Mouse (Mus musculus): ENCODE data around the gene Dstyk.
"Not testable (repeated sequence)": the region's sequence is repeated elsewhere in the genome, so short reads cannot be mapped to it uniquely, and the experiment has no call there.

The Dstyk gene

GRCm38 (mm10) chr1:132437389-132437788, 20.0 kb downstream of the Dstyk start:
- DNase-seq = no peak

DNA sequence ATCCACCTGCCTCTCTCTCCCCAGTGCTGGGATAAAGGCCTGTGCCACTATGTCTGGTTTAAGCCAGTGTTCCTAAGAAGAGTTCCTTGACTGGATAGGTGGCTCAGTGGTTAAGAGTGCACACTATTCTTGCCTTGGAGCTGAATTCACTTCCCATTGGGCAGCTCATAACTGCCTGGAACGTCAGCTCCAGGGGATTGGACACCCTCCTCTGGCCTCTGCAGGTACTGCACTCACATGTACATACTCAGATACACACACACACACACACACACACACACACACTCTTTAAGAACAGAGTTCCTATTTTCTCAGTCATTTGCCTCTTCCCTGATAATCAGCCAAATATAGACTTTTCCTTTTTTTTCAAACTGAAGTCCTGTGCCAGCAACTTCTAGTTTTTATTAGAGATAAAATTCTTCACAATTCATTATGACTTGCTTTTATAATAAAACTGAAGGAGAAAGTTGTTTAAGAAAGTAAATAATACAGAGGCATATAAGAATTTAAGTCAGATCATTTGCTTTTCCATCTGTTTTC, 23.6 kb downstream of the Dstyk start:
- DNase-seq = peak; percentile 23

DNA sequence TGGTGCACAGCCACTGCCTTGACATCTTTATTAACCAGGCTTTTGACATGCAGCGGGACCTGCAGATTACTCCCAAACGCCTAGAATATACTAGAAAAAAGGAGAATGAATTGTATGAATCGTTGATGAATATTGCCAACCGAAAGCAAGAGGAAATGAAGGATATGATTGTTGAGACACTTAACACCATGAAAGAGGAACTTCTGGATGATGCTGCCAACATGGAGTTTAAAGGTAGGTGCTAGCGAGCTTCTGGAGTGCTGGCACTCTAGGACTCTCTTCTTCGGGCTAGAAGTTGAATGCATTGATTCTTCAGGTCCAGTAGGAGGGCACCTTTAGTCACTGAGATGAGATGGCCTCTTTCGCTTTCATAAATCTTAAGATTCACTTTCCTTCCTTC, 32.4 kb downstream of the Dstyk start:
- DNase-seq = no peak

GRCm38 (mm10) chr1:132464651-132465050, 47.3 kb downstream of the Dstyk start:
- no peak for DNase-seq

- peak; percentile 10 for DNase-seq
These were observed 51.6 kb downstream of the Dstyk start for GRCm38 (mm10) chr1:132468926-132469325.

DNA sequence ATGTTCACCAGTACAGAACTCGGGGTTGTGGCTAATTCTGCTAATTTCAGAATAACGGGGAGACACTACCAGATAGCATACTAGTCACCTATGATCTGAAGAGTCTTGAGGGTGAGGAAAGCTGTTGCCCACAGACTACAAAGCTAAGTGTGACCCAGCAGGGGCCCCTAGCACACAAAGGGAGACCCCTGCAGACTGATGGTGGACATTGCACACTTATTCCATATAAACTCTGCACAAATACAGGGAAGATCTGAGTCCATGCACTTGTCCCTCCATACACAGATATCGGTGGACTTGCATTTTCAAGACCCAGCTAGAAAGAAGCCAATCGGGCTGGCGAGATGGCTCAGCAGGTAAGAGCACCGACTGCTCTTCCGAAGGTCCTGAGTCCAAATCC, 52.2 kb downstream of the Dstyk start:
- DNase-seq = peak; percentile 16

DNA sequence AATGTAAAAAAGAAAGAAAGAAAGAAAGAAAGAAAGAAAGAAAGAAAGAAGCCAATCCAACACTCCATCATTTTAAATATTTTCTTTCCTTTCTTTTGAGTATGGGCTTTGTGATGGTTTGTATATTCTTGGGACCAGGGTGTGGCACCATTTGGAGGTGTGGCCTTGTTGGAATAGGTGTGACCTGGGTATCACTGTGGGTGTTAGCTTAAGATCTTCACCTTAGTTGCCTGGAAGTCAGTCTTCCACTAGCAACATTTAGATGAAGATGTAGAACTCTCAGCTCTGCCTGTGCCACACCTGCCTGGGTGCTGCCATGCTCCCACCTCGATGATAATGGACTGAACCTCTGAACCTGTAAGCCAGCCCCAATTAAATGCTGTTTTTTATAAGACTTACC, 52.7 kb downstream of the Dstyk start:
- DNase-seq = not testable (repeated sequence)

- no peak for DNase-seq
These were observed 53.7 kb downstream of the Dstyk start for GRCm38 (mm10) chr1:132471032-132471431.

DNA sequence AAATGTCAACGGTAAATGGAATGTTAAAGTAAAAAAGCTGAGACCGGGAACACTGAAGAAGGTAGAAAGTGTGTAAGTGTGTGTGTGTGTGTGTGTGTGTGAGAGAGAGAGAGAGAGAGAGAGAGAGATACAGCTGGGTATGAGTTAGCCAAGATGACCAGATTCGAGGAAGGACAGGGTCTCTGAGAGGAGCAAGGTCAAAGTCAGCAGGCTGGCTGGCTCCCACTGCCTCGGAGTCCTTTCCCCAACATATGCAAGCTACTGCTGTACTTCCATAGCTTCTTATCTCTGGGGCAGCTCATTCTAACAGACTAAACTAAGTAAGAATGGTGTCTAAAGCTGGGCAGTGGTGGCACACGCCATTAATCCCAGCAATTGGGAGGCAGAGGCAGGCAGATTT, 54.1 kb downstream of the Dstyk start:
- DNase-seq = no peak

DNA sequence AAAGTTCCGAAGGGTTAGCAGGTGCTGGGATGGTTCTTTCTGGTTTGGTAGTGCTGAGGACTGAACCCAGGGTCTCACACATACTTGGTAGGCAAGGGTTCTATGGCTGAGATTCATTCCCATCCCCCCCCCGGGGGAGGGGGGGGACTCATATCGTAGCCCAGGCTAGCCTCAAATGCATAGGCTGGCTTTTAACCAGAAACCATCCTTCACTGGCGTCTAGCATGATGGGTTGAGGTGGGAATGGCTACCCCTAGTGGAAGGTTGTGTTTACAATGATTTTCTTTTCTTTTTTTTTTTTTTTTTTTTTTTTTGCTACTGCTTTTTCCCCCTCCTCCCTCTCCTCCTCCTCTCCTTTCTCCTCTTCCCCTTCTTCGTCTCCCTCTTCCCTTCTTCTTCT, 55.2 kb downstream of the Dstyk start:
- DNase-seq = no peak

DNA sequence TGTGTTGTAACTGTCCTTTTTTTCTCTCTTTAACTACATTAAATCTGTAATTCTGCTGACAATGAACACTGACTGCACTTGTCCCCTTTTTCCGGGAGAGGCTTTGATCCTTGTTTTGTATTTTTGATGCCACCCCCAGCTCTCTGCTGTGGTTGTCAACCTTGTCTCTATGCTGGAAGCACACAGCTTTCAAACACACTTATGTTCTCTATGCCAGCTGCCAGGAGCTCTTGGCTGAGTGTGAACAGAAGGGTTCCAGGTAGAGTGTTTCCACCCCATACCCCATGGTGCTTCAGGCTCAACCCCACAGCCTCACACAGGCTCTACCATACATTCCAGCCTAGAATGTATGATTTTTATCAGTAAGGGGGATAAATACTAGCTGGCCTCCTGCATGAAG, 57.1 kb downstream of the Dstyk start:
- no peak for DNase-seq

DNA sequence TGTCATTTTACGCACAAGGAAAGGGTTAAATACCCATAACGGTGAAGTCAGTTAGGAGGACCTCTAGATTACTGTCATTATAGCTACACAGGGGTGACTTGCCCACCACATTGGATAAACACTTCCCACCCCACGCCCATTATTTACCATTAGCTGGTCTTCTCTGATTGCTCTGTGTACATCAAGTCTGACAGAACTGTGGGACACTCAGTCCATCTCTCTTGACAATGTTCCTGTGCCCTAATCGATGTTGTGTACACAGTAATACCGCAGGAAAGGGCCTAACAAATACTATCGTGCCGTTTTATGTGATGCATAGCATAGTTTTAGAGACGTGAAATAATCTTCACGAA, 59.2 kb downstream of the Dstyk start:
- DNase-seq = no peak

DNA sequence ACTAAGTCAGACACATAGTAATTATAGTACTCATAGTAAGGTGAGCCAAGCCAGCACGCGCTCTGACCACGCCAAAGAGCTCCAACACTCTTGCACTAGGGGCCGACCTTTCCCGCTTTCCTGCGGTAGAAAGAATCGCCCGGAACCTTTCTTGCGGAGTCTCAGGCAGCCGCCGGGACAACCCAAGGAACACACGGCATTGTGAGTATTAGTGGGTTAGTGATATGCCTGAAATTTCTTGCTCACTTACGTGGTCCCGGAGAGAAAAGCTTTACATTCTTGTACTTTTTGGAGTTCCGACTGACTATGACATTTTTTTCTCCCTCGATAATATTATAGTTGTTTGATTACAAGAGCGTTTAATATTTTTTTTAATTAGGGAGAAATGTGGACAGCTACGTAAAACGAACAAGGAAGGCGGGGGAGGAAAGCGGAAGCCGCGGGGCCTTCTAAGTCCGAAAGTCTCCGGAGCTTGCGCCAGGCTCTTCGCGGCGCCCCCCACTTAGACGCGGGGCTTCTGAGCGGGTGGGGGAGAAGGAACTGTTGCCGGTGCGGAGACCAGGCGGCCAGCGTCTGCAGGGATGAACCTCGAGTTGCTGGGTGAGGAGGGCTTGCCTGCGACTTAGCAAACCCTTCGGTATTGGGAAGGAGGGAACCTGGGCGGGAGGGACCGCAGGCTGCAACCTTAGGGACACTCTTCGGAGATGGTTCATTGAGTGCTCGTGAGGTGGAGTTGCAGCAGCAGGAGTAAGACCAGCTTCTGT, 59.8 kb downstream of the Dstyk start, which contains the start of gene Rbbp5:
TSS of gene Rbbp5 (plus strand) at position 438 of the 764 bp plus-strand sequence.
- peak; percentile 93 for DNase-seq

GRCm38 (mm10) chr1:132479438-132479837, 62.1 kb downstream of the Dstyk start:
- DNase-seq = no peak

DNA sequence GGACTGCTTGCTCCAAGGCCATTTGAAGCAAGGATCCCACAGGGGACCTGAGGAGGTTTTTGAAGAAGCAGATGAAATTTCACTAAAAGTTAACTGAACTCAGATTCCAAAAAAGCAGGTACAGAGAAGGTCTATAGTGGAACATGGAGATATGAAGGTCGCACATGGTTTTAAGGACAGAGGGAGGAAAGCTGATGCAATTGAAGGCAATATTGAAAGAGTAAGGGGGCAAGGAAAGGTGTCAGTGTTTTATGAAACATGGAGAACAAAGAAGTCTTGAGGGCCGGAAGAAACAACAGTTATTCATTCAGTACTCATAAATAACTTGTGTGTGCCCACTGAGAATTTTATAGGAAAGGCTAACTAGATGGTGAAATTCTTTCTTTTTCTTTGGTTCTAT, 64.3 kb downstream of the Dstyk start:
- no peak for DNase-seq

GRCm38 (mm10) chr1:132483234-132483633, 65.9 kb downstream of the Dstyk start:
- DNase-seq = no peak

DNA sequence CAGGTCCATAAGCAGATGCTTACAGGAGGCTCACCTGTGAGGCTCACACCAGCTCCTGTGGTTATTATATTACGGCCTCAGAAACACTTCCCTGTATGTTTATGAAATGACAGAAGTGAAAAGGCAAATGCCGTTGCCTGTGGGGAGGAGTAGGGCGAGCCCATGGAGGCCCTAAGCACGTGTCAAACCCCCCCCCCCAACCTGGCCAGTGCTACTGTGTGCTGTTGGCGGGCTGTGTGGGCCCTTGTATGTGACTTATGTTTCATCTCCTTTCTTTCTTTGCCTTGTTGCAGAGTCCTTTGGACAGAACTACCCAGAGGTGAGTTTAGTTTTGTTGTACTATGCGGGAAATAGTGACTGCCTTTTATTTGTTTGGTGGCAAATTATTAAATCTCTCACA, 66.4 kb downstream of the Dstyk start:
- DNase-seq = no peak

DNA sequence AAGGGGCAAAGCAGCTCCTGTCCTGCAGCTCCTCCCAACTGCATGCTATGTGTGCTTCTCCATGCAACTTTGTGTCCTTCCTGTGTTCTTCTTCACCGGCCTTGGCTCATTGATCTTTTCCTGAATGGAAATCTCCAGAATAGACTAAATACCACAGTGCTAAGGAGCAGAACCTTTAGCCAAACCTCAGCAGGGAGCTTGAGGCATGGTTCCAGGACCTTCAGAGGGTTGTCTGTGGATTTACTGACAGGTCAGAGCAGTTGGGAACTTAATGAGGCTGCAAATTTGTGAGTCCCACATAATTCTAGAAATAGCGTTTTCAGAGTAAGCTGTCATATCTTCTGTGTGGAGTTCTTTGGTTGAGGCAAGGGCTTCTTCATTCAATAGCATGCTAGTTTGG, 83.2 kb downstream of the Dstyk start:
- DNase-seq = no peak

DNA sequence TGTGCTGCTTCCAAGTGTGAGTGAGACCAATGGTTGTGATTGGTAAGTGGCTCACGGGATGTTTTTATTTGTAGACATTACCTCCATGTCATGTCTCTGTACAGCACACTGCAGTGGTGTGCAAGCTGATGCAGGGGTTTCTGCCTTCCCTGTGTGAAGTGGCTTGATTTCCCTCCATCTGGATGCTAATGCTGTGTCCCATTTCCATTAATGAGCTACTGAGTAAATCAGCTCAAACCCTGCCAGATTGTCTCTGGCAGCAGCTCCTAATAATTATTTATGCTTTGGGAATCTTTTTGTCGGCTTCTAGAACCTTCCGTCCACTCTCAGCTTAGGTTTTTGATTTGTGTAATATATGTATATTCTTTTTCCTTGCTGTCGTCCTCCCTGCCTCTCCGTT, 87.8 kb downstream of the Dstyk start:
- DNase-seq = no peak

- DNase-seq = no peak
These were observed 88.7 kb downstream of the Dstyk start, which contains the start of gene Tmem81 for GRCm38 (mm10) chr1:132506058-132506457. Gene Tmem81, plus strand, starts transcription at chr1:132506230.

- DNase-seq = no peak
These were observed 89.3 kb downstream of the Dstyk start for GRCm38 (mm10) chr1:132506656-132507055.

- no peak for DNase-seq
These were observed 92.4 kb downstream of the Dstyk start for GRCm38 (mm10) chr1:132509771-132510170.

DNA sequence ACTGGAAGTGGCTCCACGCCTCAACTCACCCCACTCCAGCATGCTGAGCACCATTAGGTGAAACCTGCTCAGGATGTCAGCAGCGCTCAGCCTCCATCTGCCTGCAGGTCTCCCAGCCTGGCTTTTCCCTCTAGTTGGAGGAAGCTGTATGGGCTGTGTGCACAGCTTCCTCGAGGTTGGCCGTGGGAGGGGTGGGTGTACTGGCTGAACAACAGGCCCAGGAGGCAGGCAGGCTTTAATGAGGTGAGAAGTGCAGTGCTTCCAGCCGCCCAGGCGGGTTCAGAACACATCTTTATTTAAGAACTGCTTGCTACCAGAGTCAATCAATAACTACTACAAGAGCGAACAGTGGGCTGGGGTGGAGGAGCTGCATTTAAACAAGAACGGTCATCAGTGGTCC, 94.2 kb downstream of the Dstyk start:
- DNase-seq = peak; percentile 24

- no peak for DNase-seq
These were observed 94.8 kb downstream of the Dstyk start for GRCm38 (mm10) chr1:132512106-132512505.

DNA sequence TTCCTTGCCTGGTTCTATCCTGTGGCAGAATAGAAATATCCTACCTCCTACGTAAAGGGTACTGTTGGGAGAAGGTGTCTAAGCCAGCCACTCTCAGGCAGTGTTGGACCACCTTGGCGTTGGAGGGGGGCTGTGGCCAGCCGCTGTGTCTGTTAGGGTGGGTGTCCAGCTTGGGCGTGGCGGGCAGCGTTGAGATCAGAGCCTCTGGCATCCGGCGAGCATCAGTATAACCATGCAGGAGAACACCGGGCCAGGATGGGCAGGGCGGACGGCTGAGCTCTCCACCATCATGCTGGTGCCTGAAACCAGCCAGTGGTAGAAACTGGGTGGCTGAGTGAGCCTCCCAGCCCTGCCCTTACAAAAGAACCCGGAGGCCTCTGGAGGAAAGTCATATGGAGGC, 98.0 kb downstream of the Dstyk start:
- no peak for DNase-seq
